ENCODE assay signal across 15 mouse cellular contexts in genomic region chr16:6455349-6455748, GRCm38 (mm10).
DNase-seq lines count a peak whose midpoint lies in the region; ATAC-seq and TF ChIP-seq lines count a peak whose summit lies in the region.
"Had no signal": no experiment of that assay in that cellular context is flagged by ENCODE, and none has a peak within 500 bp of the region (broad histone marks: within the 10 kb centered on the region; RNA-seq: fewer than 3 reads in every experiment).

No protein-coding gene starts in this region.

- H3K4me2 ChIP-seq in hindbrain, embryonic 11.5 days (replicated peaks; ENCODE audit: low read depth, low read length): no peak overlapping the region
- H3K4me2 ChIP-seq in hindbrain, embryonic 12.5 days (replicated peaks): no peak overlapping the region
- H3K4me2 ChIP-seq in lung, postnatal 0 days (replicated peaks; ENCODE audit: low read depth, low read length): no peak overlapping the region
- H3K4me2 ChIP-seq: heart, embryonic 15.5 days; liver, embryonic 15.5 days; neural tube, embryonic 15.5 days had no signal

- H3K27me3 ChIP-seq in hindbrain, embryonic 11.5 days (ENCODE audit: control insufficient read depth, insufficient read depth, low read length): no peaks in the 10 kb centered on the region
- no peaks in the 10 kb centered on the region for H3K27me3 ChIP-seq in hindbrain, embryonic 12.5 days
- no peaks in the 10 kb centered on the region for H3K27me3 ChIP-seq in lung, postnatal 0 days (replicated peaks; ENCODE audit: insufficient read depth, low read length)
- H3K27me3 ChIP-seq: heart, embryonic 15.5 days; liver, embryonic 15.5 days; neural tube, embryonic 15.5 days had no signal

- peak; percentile 18 for DNase-seq in hindbrain, embryonic 11.5 days (ENCODE audit: low spot score)
- no peak for DNase-seq in lung, postnatal 0 days (ENCODE audit: low spot score)
- no peak for DNase-seq in lung, adult 18-20 months
- DNase-seq in NIH3T3 (ENCODE audit: low read depth): peak; percentile 8
- peak; percentile 9 for DNase-seq in embryo, embryonic 9.5 days (ENCODE audit: extremely low spot score)
- no peak for DNase-seq in ovary, postnatal 10 days (ENCODE audit: low spot score)
- DNase-seq in urinary bladder, adult 18-20 months (ENCODE audit: low spot score in 2 of 2): no peak
- DNase-seq: cerebellum, postnatal 36 days; gastrocnemius, postnatal 10 days; kidney, adult 18-20 months had no signal

- no peak overlapping the region for H3K4me3 ChIP-seq in hindbrain, embryonic 11.5 days (ENCODE audit: low read depth, low read length)
- H3K4me3 ChIP-seq in hindbrain, embryonic 12.5 days: no peak overlapping the region
- no peak overlapping the region for H3K4me3 ChIP-seq in lung, postnatal 0 days (ENCODE audit: low read depth, low read length)
- H3K4me3 ChIP-seq: forebrain, embryonic 10.5 days; heart, embryonic 15.5 days; liver, embryonic 15.5 days; neural tube, embryonic 15.5 days had no signal

- H3K27ac ChIP-seq in hindbrain, embryonic 11.5 days (ENCODE audit: low read depth, low read length): no peak overlapping the region
- no peak overlapping the region for H3K27ac ChIP-seq in hindbrain, embryonic 12.5 days
- no peak overlapping the region for H3K27ac ChIP-seq in lung, postnatal 0 days (ENCODE audit: low read length)
- H3K27ac ChIP-seq: forebrain, embryonic 10.5 days; heart, embryonic 15.5 days; liver, embryonic 15.5 days; neural tube, embryonic 15.5 days had no signal

- H3K36me3 ChIP-seq in hindbrain, embryonic 11.5 days (ENCODE audit: control insufficient read depth, insufficient read depth, low read length): no peaks in the 10 kb centered on the region
- no peaks in the 10 kb centered on the region for H3K36me3 ChIP-seq in hindbrain, embryonic 12.5 days
- no peaks in the 10 kb centered on the region for H3K36me3 ChIP-seq in lung, postnatal 0 days (ENCODE audit: insufficient read depth, low read length)
- H3K36me3 ChIP-seq: forebrain, embryonic 10.5 days; heart, embryonic 15.5 days; liver, embryonic 15.5 days; neural tube, embryonic 15.5 days had no signal

- H3K4me1 ChIP-seq in hindbrain, embryonic 11.5 days (replicated peaks; ENCODE audit: control insufficient read depth, insufficient read depth, low read length): no peaks in the 10 kb centered on the region
- no peaks in the 10 kb centered on the region for H3K4me1 ChIP-seq in hindbrain, embryonic 12.5 days
- no peaks in the 10 kb centered on the region for H3K4me1 ChIP-seq in lung, postnatal 0 days (ENCODE audit: insufficient read depth, low read depth, low read length)
- H3K4me1 ChIP-seq: forebrain, embryonic 10.5 days; heart, embryonic 15.5 days; liver, embryonic 15.5 days; neural tube, embryonic 15.5 days had no signal

- no peak for ATAC-seq in hindbrain, embryonic 11.5 days (ENCODE audit: low FRiP score)
- ATAC-seq in hindbrain, embryonic 12.5 days (ENCODE audit: low FRiP score): no peak
- no peak for ATAC-seq in lung, postnatal 0 days

- TF ChIP-seq CTCF in lung, postnatal 0 days (IDR thresholded peaks at IDR 0.05): peak; percentile 29

- no peak for TF ChIP-seq EP300 in lung, postnatal 0 days (IDR thresholded peaks at IDR 0.05)

- 83% methylated on average over 3 of the region's 3 CpGs for WGBS in hindbrain, embryonic 11.5 days
- 73% methylated on average over 3 of the region's 3 CpGs for WGBS in hindbrain, embryonic 12.5 days
- WGBS in lung, postnatal 0 days: 69% methylated on average over 3 of the region's 3 CpGs

- no peak overlapping the region for H3K9ac ChIP-seq in hindbrain, embryonic 11.5 days (ENCODE audit: low read depth, low read length)
- no peak overlapping the region for H3K9ac ChIP-seq in hindbrain, embryonic 12.5 days
- no peak overlapping the region for H3K9ac ChIP-seq in lung, postnatal 0 days (replicated peaks; ENCODE audit: low read depth)
- H3K9ac ChIP-seq: heart, embryonic 15.5 days; liver, embryonic 15.5 days; neural tube, embryonic 15.5 days had no signal

- H3K9me3 ChIP-seq in hindbrain, embryonic 11.5 days (ENCODE audit: control insufficient read depth, low read length): no peaks in the 10 kb centered on the region
- H3K9me3 ChIP-seq in hindbrain, embryonic 12.5 days (replicated peaks): no peaks in the 10 kb centered on the region
- no peaks in the 10 kb centered on the region for H3K9me3 ChIP-seq in lung, postnatal 0 days (ENCODE audit: low read length)
- H3K9me3 ChIP-seq: forebrain, embryonic 10.5 days; heart, embryonic 15.5 days; liver, embryonic 15.5 days; neural tube, embryonic 15.5 days had no signal

Comparison
In these comparisons a context has a peak if more than half of its experiments do, and no peak if none do; other contexts are left out.
1. DNase-seq: peak in hindbrain, embryonic 11.5 days (single experiment), NIH3T3 (single experiment) and embryo, embryonic 9.5 days (single experiment); none in lung, postnatal 0 days (single experiment), lung, adult 18-20 months (0 of 2), ovary, postnatal 10 days (single experiment) and urinary bladder, adult 18-20 months (0 of 2).